Mouse (Mus musculus) hindbrain, postnatal 0 days (tissue): Measurements from ENCODE around the gene Gipc2. TPM values are rescaled to one million over a fixed set of nuclear protein-coding genes. Genes with fewer than 3 reads are reported as not detected.

Experiments
- ATAC-seq: fragments of 200-750 bp; cut with Nextera tagmentation; 2 replicates; pipeline ENCODE4 v1.8.0; 2017; ENCODE audit warnings: mild to moderate bottlenecking, moderate TSS enrichment, moderate library complexity
- DNase-seq: peaks from one replicate; pipeline ENCODE4 v3.0.0-alpha.2; 2015; ENCODE audit warnings: low spot score
- H3K27ac ChIP-seq: fragments of 300-500 bp; sonication (generic); 2 replicates; pipeline ENCODE4 v1.5.1; 2014; ENCODE audit warnings: mild to moderate bottlenecking
- H3K27me3 ChIP-seq: fragments of 300-500 bp; sonication (generic); 2 replicates; pipeline ENCODE4 v1.6.1; 2014; ENCODE audit warnings: low read length, mixed read lengths; ENCODE audit not compliant: insufficient read depth
- H3K36me3 ChIP-seq: fragments of 300-500 bp; sonication (generic); 2 replicates; pipeline ENCODE4 v1.6.1; 2014; ENCODE audit warnings: low read length, mixed read lengths; ENCODE audit not compliant: insufficient read depth
- H3K4me1 ChIP-seq: fragments of 300-500 bp; sonication (generic); 2 replicates; pipeline ENCODE4 v1.6.1; 2014; ENCODE audit warnings: antibody characterized with exemption, low read length, mixed read lengths; ENCODE audit not compliant: insufficient read depth
- H3K4me2 ChIP-seq: fragments of 300-500 bp; sonication (generic); 2 replicates; pipeline ENCODE4 v1.6.1; 2014; ENCODE audit warnings: low read depth, mild to moderate bottlenecking, low read length, moderate library complexity, mixed read lengths
- H3K4me3 ChIP-seq: fragments of 300-500 bp; sonication (generic); 2 replicates; pipeline ENCODE4 v1.5.1; 2014; ENCODE audit warnings: low read length
- H3K9ac ChIP-seq: fragments of 300-500 bp; sonication (generic); replicated peaks from 2 replicates; pipeline ENCODE4 v1.6.1; 2014; ENCODE audit warnings: mild to moderate bottlenecking, low read length, moderate library complexity, mixed read lengths
- H3K9me3 ChIP-seq: fragments of 300-500 bp; sonication (generic); 2 replicates; pipeline ENCODE4 v1.6.1; 2016; ENCODE audit warnings: low read length, mixed read lengths
- CTCF ChIP-seq: IDR thresholded peaks from 2 replicates; pipeline ENCODE4 v1.5.1; 2016; ENCODE audit warnings: antibody characterized with exemption, control low read depth, low read depth
- WGBS: fragments of 180-500 bp; shearing (Covaris S2); extraction: QIAGEN DNeasy Blood & Tissue Kit; methylation state at CpG from one replicate; pipeline ENCODE4 v1.1.7; 2014; 5-methylcytosine and 5-hydroxymethylcytosine counted together
- polyA plus RNA-seq: library from polyadenylated mRNA; unstranded; fragments of >200 nt; fragmentation: Nextera tagmentation; extraction: Ambion mirVana; gene quantifications from 2 replicates; pipeline ENCODE4 v1.2.1, GENCODE M21; 2015
- total RNA-seq: library from RNA; depleted of rRNA; stranded (reverse); fragments of >200 nt; gene quantifications from 2 replicates; pipeline ENCODE4 v1.2.3, GENCODE M21; 2014

Gipc2 gene
- total and polyA plus RNA-seq, 2 experiments from 2014 or later: 6.7 to 15.6 TPM

DNA sequence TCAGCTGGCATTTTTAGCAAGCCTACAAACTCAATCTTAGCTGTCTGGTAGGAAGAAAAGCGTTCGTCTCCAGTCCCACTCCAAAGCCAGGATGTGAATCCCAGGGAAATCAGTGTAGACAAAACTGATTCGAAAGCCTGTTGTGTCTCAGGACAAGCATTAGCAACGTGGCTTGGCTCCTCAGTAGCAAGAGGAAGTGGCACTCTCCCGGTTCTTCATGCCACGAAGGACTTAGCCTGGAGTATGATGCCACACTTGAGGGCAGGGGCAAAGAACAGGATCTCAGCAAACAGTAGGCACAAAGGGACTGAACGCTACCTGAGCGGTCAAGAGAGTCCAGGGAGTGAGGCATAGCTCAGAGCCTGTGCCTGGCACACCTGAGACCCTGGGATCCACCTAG is 53.4 kb downstream of the Gipc2 start:
- Histone ChIP-seq H3K4me2 (no peak overlapping the region), H3K9ac (no peak overlapping the region), H3K27me3 (no peaks in the 10 kb centered on the region), H3K4me3 (no peak overlapping the region), H3K27ac (no peak overlapping the region), H3K4me1 (no peaks in the 10 kb centered on the region; the same call in 1 of the 2 replicates), H3K9me3 (no peaks in the 10 kb centered on the region), H3K36me3 (no peaks in the 10 kb centered on the region)
- DNase-seq: no peak
- WGBS: 83% methylated on average over 8 of the region's 8 CpGs
- no peak for TF ChIP-seq CTCF
- no peak for ATAC-seq

DNA sequence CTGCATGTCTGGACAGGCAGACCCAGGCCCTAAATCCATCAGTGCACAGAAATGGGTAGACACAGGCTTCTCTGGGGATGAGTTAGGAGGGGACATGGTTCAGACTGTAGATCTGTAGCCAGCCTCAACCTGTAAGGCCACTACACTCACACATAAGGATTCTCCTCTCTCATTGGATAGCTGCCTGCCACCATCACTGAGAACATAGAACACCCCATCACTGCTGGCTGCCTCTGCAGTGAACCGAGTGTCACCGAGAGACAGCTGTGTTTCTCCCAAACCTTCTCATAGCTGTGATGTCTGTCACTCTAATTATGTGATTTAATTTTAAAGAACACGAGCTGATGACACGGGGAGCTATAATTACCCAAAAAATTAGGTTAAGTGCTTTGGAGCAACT is 54.5 kb downstream of the Gipc2 start:
- no peaks in the 10 kb centered on the region for H3K36me3 ChIP-seq
- H3K4me1 ChIP-seq: no peaks in the 10 kb centered on the region; the same call in 1 of the 2 replicates
- DNase-seq (peak; percentile 10), ATAC-seq (peak; percentile 16)
- H3K27me3 ChIP-seq: no peaks in the 10 kb centered on the region
- no peaks in the 10 kb centered on the region for H3K9me3 ChIP-seq
- no peak overlapping the region for H3K9ac ChIP-seq
- no peak for TF ChIP-seq CTCF
- H3K27ac ChIP-seq: 0 out of 2 replicates have a peak overlapping the region, but pooled peaks have one; percentile 20
- no peak overlapping the region for H3K4me3 ChIP-seq
- H3K4me2 ChIP-seq: peak overlapping the region; percentile 13; the same call in 1 of the 2 replicates
- 72% methylated on average over 4 of the region's 4 CpGs for WGBS

DNA sequence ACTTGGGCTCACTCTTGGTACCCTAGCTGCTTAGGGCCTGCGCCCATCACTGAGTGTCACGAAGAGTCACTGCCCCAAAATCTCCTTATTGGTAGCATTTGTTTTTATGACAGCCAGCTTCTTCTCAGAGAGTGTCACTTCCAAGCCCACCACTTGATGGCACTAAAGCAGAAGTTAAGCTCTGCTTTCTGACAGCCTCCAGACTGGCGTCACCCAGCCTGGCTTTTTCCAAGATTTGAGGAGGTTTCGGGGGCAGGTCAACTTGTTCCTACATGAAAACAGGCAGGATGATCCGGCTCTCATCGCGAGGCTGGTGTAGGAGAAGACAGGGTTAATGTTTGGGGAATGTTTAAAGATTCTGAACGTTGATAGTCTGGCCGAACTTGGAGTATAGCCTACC is 54.9 kb downstream of the Gipc2 start:
- ATAC-seq: peak; percentile 57

DNA sequence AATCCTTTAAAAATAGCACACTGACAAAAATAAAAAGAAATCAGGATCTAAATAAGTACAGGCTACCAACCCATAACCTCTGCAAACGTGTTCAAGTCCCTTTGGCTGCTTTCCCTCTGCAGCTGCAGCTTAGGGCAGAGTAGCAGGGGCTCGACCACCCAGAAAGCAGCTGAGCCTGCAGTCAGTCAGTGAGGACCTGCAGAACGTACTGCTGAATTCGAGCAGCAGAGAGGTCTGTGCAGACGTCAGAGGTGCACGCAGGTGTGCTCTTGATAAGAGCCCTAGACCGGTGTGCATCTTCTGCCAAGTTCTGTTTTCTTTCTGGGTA is 56.8 kb downstream of the Gipc2 start:
- WGBS: 48% methylated on average over 7 of the region's 7 CpGs
- no peak for ATAC-seq

More for the DNA sequence above, 54.9 kb downstream of the Gipc2 start:
- WGBS: 16% methylated on average over 9 of the region's 9 CpGs
- no peaks in the 10 kb centered on the region for H3K36me3 ChIP-seq
- H3K27me3 ChIP-seq: no peaks in the 10 kb centered on the region
- H3K9me3 ChIP-seq: no peaks in the 10 kb centered on the region
- H3K9ac ChIP-seq: no peak overlapping the region
- H3K27ac ChIP-seq: 0 out of 2 replicates have a peak overlapping the region, but pooled peaks have one; percentile 20
- peak; percentile 88 for DNase-seq
- TF ChIP-seq CTCF: peak; percentile 85
- no peak overlapping the region for H3K4me3 ChIP-seq
- peak overlapping the region; percentile 13; the same call in 1 of the 2 replicates for H3K4me2 ChIP-seq
- no peaks in the 10 kb centered on the region; the same call in 1 of the 2 replicates for H3K4me1 ChIP-seq

DNA sequence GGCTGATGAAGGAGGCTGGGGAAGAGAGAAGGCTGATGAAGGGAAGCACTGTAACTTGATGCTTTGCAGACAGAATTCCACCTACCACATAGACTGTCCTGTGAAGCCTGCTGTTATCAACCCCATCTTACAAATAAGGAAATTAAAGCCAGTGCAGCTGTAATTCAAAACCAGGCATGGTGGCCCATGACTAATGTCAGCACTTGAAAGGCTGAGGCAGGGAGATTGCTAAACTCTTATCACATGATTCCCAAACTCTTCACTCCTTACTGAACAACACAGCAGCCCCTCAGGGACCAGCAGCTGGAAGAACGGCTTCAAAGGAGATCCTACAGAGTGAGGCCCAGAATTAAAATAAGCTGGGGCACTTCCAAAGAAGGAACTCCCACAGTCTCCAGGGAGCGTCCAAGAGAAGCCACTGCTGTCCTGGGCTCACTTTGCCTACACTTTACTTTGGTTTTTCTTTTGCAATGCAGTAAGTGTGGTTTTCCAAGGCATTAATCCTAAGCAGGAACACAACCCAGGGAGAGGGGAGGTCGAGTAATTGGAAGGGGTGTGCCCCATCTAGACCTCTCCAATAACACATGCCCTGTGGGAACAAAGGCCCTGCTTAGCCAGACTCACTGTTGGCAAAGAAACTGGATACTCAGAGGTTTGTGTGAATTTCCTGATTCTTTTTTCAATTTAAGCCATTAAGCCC is 57.3 kb downstream of the Gipc2 start:
- Histone ChIP-seq H3K9ac (no peak overlapping the region), H3K4me3 (no peak overlapping the region), H3K4me1 (peaks cover 3% of the 10 kb centered on the region; the same call in 1 of the 2 replicates), H3K27ac (no peak overlapping the region), H3K9me3 (no peaks in the 10 kb centered on the region), H3K27me3 (no peaks in the 10 kb centered on the region), H3K4me2 (no peak overlapping the region), H3K36me3 (no peaks in the 10 kb centered on the region)
- ATAC-seq (no peak), DNase-seq (no peak)
- TF ChIP-seq CTCF: no peak
- WGBS: 23% methylated on average over 3 of the region's 3 CpGs

More for the DNA sequence above, 56.8 kb downstream of the Gipc2 start:
- Histone ChIP-seq H3K4me2 (no peak overlapping the region), H3K4me1 (peaks cover 3% of the 10 kb centered on the region; the same call in 1 of the 2 replicates), H3K4me3 (no peak overlapping the region), H3K36me3 (no peaks in the 10 kb centered on the region), H3K27ac (no peak overlapping the region), H3K9me3 (no peaks in the 10 kb centered on the region), H3K9ac (no peak overlapping the region), H3K27me3 (no peaks in the 10 kb centered on the region)
- no peak for TF ChIP-seq CTCF
- no peak for DNase-seq

DNA sequence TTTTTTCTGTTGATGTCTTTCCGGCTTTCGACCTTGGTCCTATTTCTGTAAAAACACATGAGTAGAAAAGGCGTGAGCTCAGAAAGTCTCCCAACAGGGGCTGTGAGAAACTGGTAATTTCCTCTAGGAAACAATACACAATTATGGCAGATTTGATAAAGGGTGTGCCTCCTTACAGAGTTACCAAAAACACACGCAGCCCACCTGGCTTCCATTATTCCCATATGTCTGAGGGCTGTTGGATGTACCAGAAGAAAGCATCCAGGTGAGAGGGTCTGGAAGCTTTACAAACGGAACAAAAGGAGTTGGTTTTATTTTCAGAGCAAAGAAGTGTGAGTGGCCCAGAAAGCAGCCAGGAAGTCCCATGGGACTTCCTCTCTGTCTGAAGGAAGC is 58.0 kb downstream of the Gipc2 start:
- Histone ChIP-seq H3K27me3 (no peaks in the 10 kb centered on the region), H3K4me1 (peaks cover 3% of the 10 kb centered on the region; the same call in 1 of the 2 replicates), H3K9ac (no peak overlapping the region), H3K36me3 (no peaks in the 10 kb centered on the region), H3K4me3 (no peak overlapping the region), H3K4me2 (peak overlapping the region; percentile 72), H3K27ac (no peak overlapping the region), H3K9me3 (no peaks in the 10 kb centered on the region)
- no peak for TF ChIP-seq CTCF
- ATAC-seq (no peak), DNase-seq (no peak)
- WGBS: 70% methylated on average over 5 of the region's 5 CpGs
